ENCODE assay signal across 1 mouse cellular context in genomic region chr11:62603312-62604056, GRCm38 (mm10).
TF ChIP-seq lines count a peak whose summit lies in the region.

No protein-coding gene starts in this region.

TF ChIP-seq in MEL, 35 proteins besides CTCF, POLR2A, EP300 and RAD21:
- no peak for TF ChIP-seq RCOR1 (IDR thresholded peaks at IDR 0.05; ENCODE audit: low read depth, low read length)
- peak; percentile 50; the same call in 1 of the 2 replicates for TF ChIP-seq POLR2AphosphoS5 (IDR thresholded peaks at IDR 0.05; ENCODE audit: borderline replicate concordance, low read depth, low read length)
